Mouse (Mus musculus) embryonic facial prominence, embryonic 12.5 days (tissue): ENCODE measurements around the gene Pcgf5. TPM values are rescaled to one million over a fixed set of nuclear protein-coding genes. Genes with fewer than 3 reads are reported as not detected.
A peak's percentile ranks its signal among the peaks of the same experiment; 100 is the strongest.

ENCODE experiments used
- ATAC-seq: fragments of 200-750 bp; cut with Nextera tagmentation; 2 replicates; pipeline ENCODE4 v1.8.0; 2017; ENCODE audit not compliant: insufficient number of reproducible peaks, insufficient read depth, low FRiP score, low TSS enrichment
- H3K27ac ChIP-seq: fragments of 300-500 bp; sonication (generic); 2 replicates; pipeline ENCODE4 v1.5.1; 2016; ENCODE audit warnings: mild to moderate bottlenecking
- H3K27me3 ChIP-seq: fragments of 300-500 bp; sonication (generic); 2 replicates; pipeline ENCODE4 v1.6.1; 2016; ENCODE audit warnings: mild to moderate bottlenecking, moderate library complexity
- H3K36me3 ChIP-seq: fragments of 300-500 bp; sonication (generic); 2 replicates; pipeline ENCODE4 v1.6.1; 2016; ENCODE audit warnings: mild to moderate bottlenecking
- H3K4me1 ChIP-seq: fragments of 300-500 bp; sonication (generic); 2 replicates; pipeline ENCODE4 v1.6.1; 2016
- H3K4me2 ChIP-seq: fragments of 300-500 bp; sonication (generic); replicated peaks from 2 replicates; pipeline ENCODE4 v1.6.1; 2016; ENCODE audit warnings: mild to moderate bottlenecking, moderate library complexity
- H3K4me3 ChIP-seq: fragments of 300-500 bp; sonication (generic); 2 replicates; pipeline ENCODE4 v1.5.1; 2016; ENCODE audit warnings: mild to moderate bottlenecking
- H3K9ac ChIP-seq: fragments of 300-500 bp; sonication (generic); 2 replicates; pipeline ENCODE4 v1.6.1; 2016; ENCODE audit warnings: mild to moderate bottlenecking, moderate library complexity
- H3K9me3 ChIP-seq: fragments of 300-500 bp; sonication (generic); 2 replicates; pipeline ENCODE4 v1.6.1; 2016; ENCODE audit warnings: mild to moderate bottlenecking, moderate library complexity
- WGBS: fragments of 180-500 bp; shearing (Covaris S2); methylation state at CpG from one replicate; pipeline ENCODE4 v1.1.7; 2016; 5-methylcytosine and 5-hydroxymethylcytosine counted together
- polyA plus RNA-seq: library from polyadenylated mRNA; unstranded; fragments of >200 nt; fragmentation: Nextera tagmentation; extraction: Ambion mirVana; gene quantifications from 2 replicates; pipeline ENCODE4 v1.2.1, GENCODE M21; 2016

Pcgf5 gene
- polyA plus RNA-seq = 7.0 and 9.3 TPM in 2 replicates

- H3K9ac ChIP-seq = peak within 1 kb of the TSS; percentile 49
- no peaks in the 10 kb centered on the region for H3K36me3 ChIP-seq
- H3K4me2 ChIP-seq = peak within 1 kb of the TSS; percentile 99
- H3K4me1 ChIP-seq = no peaks in the 10 kb centered on the region
- H3K27ac ChIP-seq = no peak within 1 kb of the TSS
- peak within 1 kb of the TSS; percentile 76 for H3K4me3 ChIP-seq
- under 1% methylated on average over 64 of the region's 92 CpGs for WGBS
- no peaks in the 10 kb centered on the region for H3K9me3 ChIP-seq
- H3K27me3 ChIP-seq = peaks cover 44% of the 10 kb centered on the region
- ATAC-seq = peak; percentile 73
These were observed at the start of gene Pcgf5 for GRCm38 (mm10) chr19:36348161-36348800. Gene Pcgf5, plus strand, starts transcription at chr19:36348309.

DNA sequence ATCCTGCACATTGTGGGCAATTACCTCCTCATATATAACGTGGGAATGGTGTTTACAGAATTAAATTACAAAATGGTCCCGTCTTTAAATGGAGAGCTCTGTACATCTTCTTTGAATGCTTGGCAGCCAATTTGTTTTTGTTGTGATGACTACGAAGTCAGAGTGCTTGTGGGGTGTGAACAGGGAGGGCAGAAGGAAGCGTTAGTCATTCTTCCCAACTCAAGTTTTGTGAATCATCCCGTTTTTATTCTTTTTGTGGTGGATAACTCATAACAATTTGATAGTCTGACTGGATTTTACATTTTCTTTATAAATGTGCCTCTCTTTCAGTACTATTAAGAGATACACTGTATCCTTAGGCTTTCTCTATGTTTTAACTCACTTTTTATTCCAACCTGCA lies 42.6 kb upstream of the Pcgf5 start:
- Histone ChIP-seq H3K9me3 (no peaks in the 10 kb centered on the region), H3K4me2 (no peak overlapping the region), H3K4me1 (no peaks in the 10 kb centered on the region), H3K27ac (no peak overlapping the region), H3K27me3 (no peaks in the 10 kb centered on the region), H3K36me3 (no peaks in the 10 kb centered on the region), H3K9ac (no peak overlapping the region), H3K4me3 (no peak overlapping the region)
- WGBS = 72% methylated on average over 5 of the region's 5 CpGs
- no peak for ATAC-seq

GRCm38 (mm10) chr19:36314010-36314409 lies 34.1 kb upstream of the Pcgf5 start:
- H3K4me3 ChIP-seq = no peak overlapping the region
- no peaks in the 10 kb centered on the region for H3K36me3 ChIP-seq
- no peaks in the 10 kb centered on the region for H3K27me3 ChIP-seq
- ATAC-seq = no peak
- H3K4me2 ChIP-seq = no peak overlapping the region
- H3K9me3 ChIP-seq = no peaks in the 10 kb centered on the region
- H3K27ac ChIP-seq = no peak overlapping the region
- H3K9ac ChIP-seq = no peak overlapping the region
- 84% methylated on average over 5 of the region's 5 CpGs for WGBS
- H3K4me1 ChIP-seq = no peaks in the 10 kb centered on the region

DNA sequence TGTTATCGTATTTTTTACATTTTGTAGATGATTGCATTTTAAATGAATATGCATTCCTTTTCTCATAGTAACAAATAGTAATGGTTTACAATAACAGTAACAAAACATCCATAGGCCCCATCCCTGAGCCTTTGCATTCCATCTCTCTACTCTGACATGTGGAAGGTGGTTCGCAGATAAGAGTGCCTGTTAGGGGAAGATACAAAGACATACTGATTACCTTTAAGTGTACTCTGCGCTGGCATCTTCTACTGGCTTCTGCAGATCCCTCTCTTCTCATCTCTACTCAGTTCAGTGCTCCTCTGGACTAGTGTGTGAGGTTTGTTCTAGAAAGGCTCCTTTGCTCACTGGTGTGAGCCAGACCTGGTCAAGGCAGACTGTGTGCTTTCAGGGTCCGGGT lies 28.4 kb upstream of the Pcgf5 start:
- Histone ChIP-seq H3K9ac (no peak overlapping the region), H3K9me3 (no peaks in the 10 kb centered on the region), H3K36me3 (no peaks in the 10 kb centered on the region), H3K27me3 (no peaks in the 10 kb centered on the region), H3K4me2 (no peak overlapping the region), H3K4me3 (no peak overlapping the region), H3K4me1 (no peaks in the 10 kb centered on the region), H3K27ac (no peak overlapping the region)
- WGBS = 88% methylated on average over 4 of the region's 4 CpGs
- no peak for ATAC-seq

GRCm38 (mm10) chr19:36321066-36321465 lies 27.0 kb upstream of the Pcgf5 start:
- no peak overlapping the region for H3K4me3 ChIP-seq
- H3K4me2 ChIP-seq = no peak overlapping the region
- 89% methylated on average over 3 of the region's 3 CpGs for WGBS
- ATAC-seq = no peak
- no peak overlapping the region for H3K9ac ChIP-seq
- H3K27ac ChIP-seq = no peak overlapping the region
- no peaks in the 10 kb centered on the region for H3K36me3 ChIP-seq
- no peaks in the 10 kb centered on the region for H3K9me3 ChIP-seq
- H3K27me3 ChIP-seq = no peaks in the 10 kb centered on the region
- H3K4me1 ChIP-seq = no peaks in the 10 kb centered on the region

DNA sequence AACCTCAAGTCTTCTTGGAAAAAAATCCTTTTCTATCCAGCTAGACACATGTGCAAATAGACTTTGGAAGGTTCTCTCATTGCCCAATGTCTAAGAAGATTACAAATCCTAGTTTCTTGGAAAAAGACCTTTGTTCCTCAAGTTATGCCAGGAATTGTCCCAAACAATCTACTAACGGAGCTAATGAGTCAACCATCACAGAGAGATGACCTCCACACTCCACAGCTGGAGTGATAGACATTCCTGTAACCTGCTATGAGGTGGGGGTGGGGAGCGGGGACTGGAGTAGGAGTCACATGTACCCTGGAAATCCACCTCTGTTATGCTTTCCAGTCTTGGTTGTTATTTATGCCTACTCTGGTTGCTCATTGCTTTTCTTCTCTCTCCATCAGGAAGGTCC lies 24.8 kb upstream of the Pcgf5 start:
- Histone ChIP-seq H3K4me2 (no peak overlapping the region), H3K27ac (no peak overlapping the region), H3K36me3 (no peaks in the 10 kb centered on the region), H3K9me3 (no peaks in the 10 kb centered on the region), H3K4me1 (no peaks in the 10 kb centered on the region), H3K27me3 (no peaks in the 10 kb centered on the region), H3K9ac (no peak overlapping the region), H3K4me3 (no peak overlapping the region)
- 71% methylated on average over 2 of the region's 2 CpGs for WGBS
- ATAC-seq = no peak

DNA sequence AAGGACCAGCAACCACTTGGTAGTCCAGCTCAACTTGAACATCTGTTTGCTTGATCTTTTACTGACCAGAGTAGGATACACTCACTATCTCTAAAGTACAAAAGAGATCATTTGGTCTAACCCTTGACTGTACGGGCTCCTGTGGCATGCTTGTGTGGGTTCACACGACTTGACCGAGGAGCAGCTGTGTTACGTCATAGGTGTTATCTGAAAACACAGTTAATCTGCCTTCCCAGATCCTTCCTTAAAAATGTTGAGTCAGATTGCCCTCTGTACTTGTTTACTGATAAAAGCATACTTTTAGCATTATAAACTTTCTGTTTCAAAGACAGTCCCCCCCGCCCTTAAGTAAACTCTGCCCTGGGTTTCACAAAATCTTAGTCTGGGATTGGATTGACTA lies 19.4 kb upstream of the Pcgf5 start:
- no peak overlapping the region for H3K27ac ChIP-seq
- ATAC-seq = no peak
- no peaks in the 10 kb centered on the region; the same call in 1 of the 2 replicates for H3K27me3 ChIP-seq
- H3K4me2 ChIP-seq = no peak overlapping the region
- H3K4me3 ChIP-seq = no peak overlapping the region
- H3K4me1 ChIP-seq = no peaks in the 10 kb centered on the region
- no peak overlapping the region for H3K9ac ChIP-seq
- no peaks in the 10 kb centered on the region for H3K36me3 ChIP-seq
- 87% methylated on average over 5 of the region's 5 CpGs for WGBS
- no peaks in the 10 kb centered on the region for H3K9me3 ChIP-seq

GRCm38 (mm10) chr19:36347376-36347775 lies 733 bp upstream of the Pcgf5 start:
- H3K4me1 ChIP-seq = no peaks in the 10 kb centered on the region
- no peak overlapping the region for H3K4me3 ChIP-seq
- peak overlapping the region; percentile 99; the same call in 1 of the 2 replicates for H3K4me2 ChIP-seq
- no peak for ATAC-seq
- no peak overlapping the region for H3K9ac ChIP-seq
- no peaks in the 10 kb centered on the region for H3K9me3 ChIP-seq
- no peak overlapping the region for H3K27ac ChIP-seq
- H3K36me3 ChIP-seq = no peaks in the 10 kb centered on the region
- H3K27me3 ChIP-seq = peaks cover 44% of the 10 kb centered on the region
- 20% methylated on average over 6 of the region's 6 CpGs for WGBS

GRCm38 (mm10) chr19:36347831-36348160 lies 313 bp upstream of the Pcgf5 start:
- Histone ChIP-seq H3K4me3 (peak overlapping the region; percentile 76), H3K9ac (peak overlapping the region; percentile 49; the same call in 1 of the 2 replicates), H3K4me2 (peak overlapping the region; percentile 99), H3K36me3 (no peaks in the 10 kb centered on the region), H3K4me1 (no peaks in the 10 kb centered on the region), H3K27ac (no peak overlapping the region), H3K27me3 (peaks cover 44% of the 10 kb centered on the region), H3K9me3 (no peaks in the 10 kb centered on the region)
- WGBS = 2% methylated on average over 11 of the region's 11 CpGs
- ATAC-seq = no peak

DNA sequence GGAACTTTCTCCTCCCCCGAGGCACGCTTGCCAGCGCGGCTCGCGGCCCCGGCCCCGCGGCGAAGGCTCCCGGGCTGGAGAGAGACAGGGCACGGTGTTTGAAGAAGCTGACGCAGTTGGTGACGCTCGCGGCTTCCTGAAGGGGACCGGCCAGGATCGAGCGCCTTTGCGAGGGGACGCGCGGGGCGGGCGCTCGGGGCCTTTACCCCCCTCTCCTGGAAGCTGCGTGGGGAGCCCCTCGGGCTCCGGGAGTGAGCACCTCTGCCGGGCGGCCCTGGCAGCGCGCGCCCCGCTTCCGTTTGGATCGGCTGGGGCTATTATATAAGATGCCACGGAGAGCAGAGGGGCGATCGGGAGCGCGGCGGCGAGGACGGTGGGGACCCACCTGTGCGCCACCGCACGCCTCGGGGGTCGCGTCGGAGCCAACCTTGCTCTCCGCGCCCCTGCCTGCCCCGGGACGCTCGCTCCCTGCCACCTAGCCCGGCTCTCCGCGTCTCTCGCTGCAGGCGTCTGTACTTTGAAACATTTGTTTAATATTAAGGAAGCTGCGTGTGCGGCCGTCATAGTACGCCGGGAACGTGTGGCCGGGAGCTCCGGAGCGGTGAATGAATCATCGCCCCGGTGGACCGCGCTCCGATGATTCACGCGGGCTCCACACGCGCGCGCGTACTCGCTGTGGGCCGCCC lies 835 bp downstream of the Pcgf5 start:
- under 1% methylated on average over 73 of the region's 85 CpGs for WGBS
- peaks cover 44% of the 10 kb centered on the region for H3K27me3 ChIP-seq
- no peaks in the 10 kb centered on the region for H3K36me3 ChIP-seq
- peak; percentile 61 for ATAC-seq
- no peak overlapping the region for H3K27ac ChIP-seq
- H3K9ac ChIP-seq = peak overlapping the region; percentile 49
- peak overlapping the region; percentile 99 for H3K4me2 ChIP-seq
- peak overlapping the region; percentile 76 for H3K4me3 ChIP-seq
- no peaks in the 10 kb centered on the region for H3K4me1 ChIP-seq
- H3K9me3 ChIP-seq = no peaks in the 10 kb centered on the region

GRCm38 (mm10) chr19:36349487-36349955 lies 1.4 kb downstream of the Pcgf5 start:
- Histone ChIP-seq H3K36me3 (no peaks in the 10 kb centered on the region), H3K9me3 (no peaks in the 10 kb centered on the region), H3K27me3 (peaks cover 44% of the 10 kb centered on the region), H3K9ac (peak overlapping the region; percentile 49; the same call in 1 of the 2 replicates), H3K4me3 (peak overlapping the region; percentile 76), H3K4me1 (no peaks in the 10 kb centered on the region), H3K4me2 (peak overlapping the region; percentile 99), H3K27ac (no peak overlapping the region)
- ATAC-seq = no peak
- 5% methylated on average over 15 of the region's 15 CpGs for WGBS

- no peak overlapping the region for H3K27ac ChIP-seq
- H3K27me3 ChIP-seq = peaks cover 44% of the 10 kb centered on the region
- no peak overlapping the region for H3K9ac ChIP-seq
- 80% methylated on average over 11 of the region's 11 CpGs for WGBS
- no peak for ATAC-seq
- no peaks in the 10 kb centered on the region for H3K36me3 ChIP-seq
- H3K4me2 ChIP-seq = no peak overlapping the region
- H3K9me3 ChIP-seq = no peaks in the 10 kb centered on the region
- H3K4me1 ChIP-seq = no peaks in the 10 kb centered on the region
- no peak overlapping the region for H3K4me3 ChIP-seq
These were observed 2.1 kb downstream of the Pcgf5 start for GRCm38 (mm10) chr19:36350181-36350580.
